Mouse (Mus musculus): ENCODE results near the gene Camk2n2.
A peak's percentile ranks its signal among the peaks of the same experiment; 100 is the strongest.

The Camk2n2 gene

GRCm38 (mm10) chr16:20610501-20611356 is 10.4 kb downstream of the Camk2n2 start:
- DNase-seq (ENCODE audit: low spot score in 2 of 2), result peak; percentile 56 to 76

GRCm38 (mm10) chr16:20604705-20605104 is 16.4 kb downstream of the Camk2n2 start:
- no peak for DNase-seq (ENCODE audit: low spot score in 2 of 2)

GRCm38 (mm10) chr16:20600511-20600910 is 20.6 kb downstream of the Camk2n2 start:
- DNase-seq (ENCODE audit: low spot score in 2 of 2), result no peak

- DNase-seq (ENCODE audit: low spot score in 2 of 2), result no peak
These were observed 24.2 kb downstream of the Camk2n2 start for GRCm38 (mm10) chr16:20596687-20597441.

- DNase-seq (ENCODE audit: low spot score in 2 of 2), result no peak
These were observed 25.4 kb downstream of the Camk2n2 start for GRCm38 (mm10) chr16:20595737-20596136.

GRCm38 (mm10) chr16:20595060-20595673 is 25.9 kb downstream of the Camk2n2 start:
- no peak for DNase-seq (ENCODE audit: low spot score in 2 of 2)

- no peak for DNase-seq (ENCODE audit: low spot score in 2 of 2)
These were observed 29.9 kb downstream of the Camk2n2 start for GRCm38 (mm10) chr16:20591076-20591705.

GRCm38 (mm10) chr16:20590680-20591038 is 30.4 kb downstream of the Camk2n2 start:
- DNase-seq (ENCODE audit: low spot score in 2 of 2), result no peak

GRCm38 (mm10) chr16:20589939-20590679 is 31.0 kb downstream of the Camk2n2 start:
- no peak for DNase-seq (ENCODE audit: low spot score in 2 of 2)

GRCm38 (mm10) chr16:20589366-20589938 is 31.6 kb downstream of the Camk2n2 start, which contains the start of gene Vwa5b2:
Gene Vwa5b2 (plus strand): TSS chr16:20589471.
- no peak for DNase-seq (ENCODE audit: low spot score in 2 of 2)

All from heart, adult 9 months (tissue).